Mouse (Mus musculus): ENCODE results near the gene Etl4.

GRCm38 (mm10) chr2:19966445-19966844 is 56.9 kb downstream of the Etl4 start:
- TF ChIP-seq CTCF (IDR thresholded peaks at IDR 0.05; ENCODE audit: low read depth), result no peak
- no peak for TF ChIP-seq EP300 (IDR thresholded peaks at IDR 0.05; ENCODE audit: low read depth)

Data from heart, postnatal 0 days (tissue).